Mouse (Mus musculus) liver, postnatal 0 days (tissue): ENCODE measurements around the gene Sh3bp4. TPM values are rescaled to one million over a fixed set of nuclear protein-coding genes. Genes with fewer than 3 reads are reported as not detected.

Experiments
- ATAC-seq: fragments of 200-750 bp; cut with Nextera tagmentation; 2 replicates; pipeline ENCODE4 v1.8.0; 2017; ENCODE audit warnings: mild to moderate bottlenecking, moderate library complexity
- DNase-seq: peaks from one replicate; pipeline ENCODE4 v3.0.0-alpha.2; 2016
- H3K27ac ChIP-seq: fragments of 300-500 bp; sonication (generic); 2 replicates; pipeline ENCODE4 v1.5.1; 2014; ENCODE audit warnings: antibody characterized with exemption, moderate library complexity, mild to moderate bottlenecking, low read depth
- H3K27me3 ChIP-seq: fragments of 300-500 bp; sonication (generic); 2 replicates; pipeline ENCODE4 v1.6.1; 2014; ENCODE audit warnings: low read length, control low read depth, mixed read lengths; ENCODE audit not compliant: insufficient read depth
- H3K36me3 ChIP-seq: fragments of 300-500 bp; sonication (generic); replicated peaks from 2 replicates; pipeline ENCODE4 v1.6.1; 2014; ENCODE audit warnings: mild to moderate bottlenecking, control low read depth, low read length, moderate library complexity, mixed read lengths; ENCODE audit not compliant: insufficient read depth
- H3K4me1 ChIP-seq: fragments of 300-500 bp; sonication (generic); 2 replicates; pipeline ENCODE4 v1.6.1; 2014; ENCODE audit warnings: antibody characterized with exemption, mild to moderate bottlenecking, control low read depth; ENCODE audit not compliant: insufficient read depth
- H3K4me2 ChIP-seq: fragments of 300-500 bp; sonication (generic); 2 replicates; pipeline ENCODE4 v1.6.1; 2014; ENCODE audit warnings: low read depth, mild to moderate bottlenecking, low read length, moderate library complexity, mixed read lengths
- H3K4me3 ChIP-seq: fragments of 300-500 bp; sonication (generic); 2 replicates; pipeline ENCODE4 v1.5.1; 2014; ENCODE audit warnings: low read depth, low read length
- H3K9ac ChIP-seq: fragments of 300-500 bp; sonication (generic); replicated peaks from 2 replicates; pipeline ENCODE4 v1.6.1; 2014; ENCODE audit warnings: mild to moderate bottlenecking, moderate library complexity
- H3K9me3 ChIP-seq: fragments of 300-500 bp; sonication (generic); 2 replicates; pipeline ENCODE4 v1.6.1; 2016; ENCODE audit warnings: mild to moderate bottlenecking, control low read depth, low read length, mixed read lengths
- CTCF ChIP-seq: sonication (generic); IDR thresholded peaks from 2 replicates; pipeline ENCODE4 v1.5.1; 2016; ENCODE audit warnings: antibody characterized with exemption, low read depth
- EP300 ChIP-seq: IDR thresholded peaks from 2 replicates; pipeline ENCODE4 v1.6.1; 2016; ENCODE audit warnings: antibody characterized with exemption, low read depth, mild to moderate bottlenecking
- WGBS: fragments of 180-500 bp; shearing (Covaris S2); extraction: QIAGEN DNeasy Blood & Tissue Kit; methylation state at CpG from one replicate; pipeline ENCODE4 v1.1.7; 2014; ENCODE audit not compliant: insufficient replicate concordance; 5-methylcytosine and 5-hydroxymethylcytosine counted together
- polyA plus RNA-seq: library from polyadenylated mRNA; unstranded; fragments of >200 nt; fragmentation: Nextera tagmentation; extraction: Ambion mirVana; gene quantifications from 2 replicates; pipeline ENCODE4 v1.2.1, GENCODE M21; 2015

Sh3bp4 gene
- polyA plus RNA-seq, 1 experiment from 2014 or later: 0.60 TPM

DNA sequence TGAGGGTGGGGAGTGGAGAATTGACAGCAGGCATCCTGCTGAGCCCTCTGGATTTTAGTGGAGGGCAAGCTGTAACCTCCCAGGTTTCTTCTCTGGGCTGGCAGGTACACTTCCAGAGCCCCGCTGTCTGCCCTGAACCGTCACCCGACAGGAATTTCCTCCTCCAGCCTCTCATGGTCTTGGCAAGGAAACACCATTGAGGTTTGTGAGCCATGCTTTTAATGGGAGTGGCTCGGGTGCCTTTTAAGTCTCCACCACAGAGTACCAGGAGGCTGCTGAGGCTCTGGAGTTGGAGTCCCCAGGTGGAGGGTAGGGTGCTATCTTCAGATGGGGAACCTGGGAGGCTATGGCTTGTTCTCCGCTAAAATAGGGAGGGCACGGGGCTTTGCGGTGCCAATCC is 53.9 kb downstream of the Sh3bp4 start:
- WGBS: 73% methylated on average over 7 of the region's 7 CpGs

DNA sequence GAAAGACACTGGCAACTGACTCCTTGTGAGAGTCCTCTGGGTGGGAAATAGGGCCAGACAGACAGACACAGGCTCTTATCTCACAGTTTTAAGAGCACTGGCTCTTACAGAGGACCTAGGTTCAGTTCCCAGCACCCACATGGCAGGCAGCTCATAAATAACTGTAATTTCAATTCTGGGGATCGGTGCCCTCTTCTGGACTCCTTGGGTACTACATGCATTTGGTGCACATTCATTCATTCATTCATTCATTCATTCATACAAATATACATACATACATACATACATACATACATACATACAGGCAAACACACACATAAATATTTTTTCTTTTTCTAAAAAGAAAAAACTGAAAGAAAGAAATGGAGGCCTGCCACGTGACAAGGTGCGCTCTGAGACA is 56.9 kb downstream of the Sh3bp4 start:
- 0 out of 2 replicates have a peak, but pooled peaks cover 2% of the 10 kb centered on the region for H3K9me3 ChIP-seq
- no peak for DNase-seq
- H3K27ac ChIP-seq: no peak overlapping the region
- H3K4me2 ChIP-seq: no peak overlapping the region
- no peaks in the 10 kb centered on the region for H3K27me3 ChIP-seq
- no peak for ATAC-seq
- H3K36me3 ChIP-seq: no peaks in the 10 kb centered on the region
- 96% methylated on average over 3 of the region's 3 CpGs for WGBS
- TF ChIP-seq EP300 (no peak), CTCF (peak; percentile 42)
- H3K9ac ChIP-seq: no peak overlapping the region
- H3K4me1 ChIP-seq: no peaks in the 10 kb centered on the region
- no peak overlapping the region for H3K4me3 ChIP-seq

More for the DNA sequence above, 53.9 kb downstream of the Sh3bp4 start:
- ATAC-seq (no peak), DNase-seq (no peak)
- no peak for TF ChIP-seq CTCF
- no peak for TF ChIP-seq EP300
- Histone ChIP-seq H3K4me1 (no peaks in the 10 kb centered on the region), H3K27ac (no peak overlapping the region), H3K9ac (no peak overlapping the region), H3K4me2 (no peak overlapping the region), H3K27me3 (no peaks in the 10 kb centered on the region), H3K9me3 (0 out of 2 replicates have a peak, but pooled peaks cover 2% of the 10 kb centered on the region), H3K36me3 (no peaks in the 10 kb centered on the region), H3K4me3 (no peak overlapping the region)

DNA sequence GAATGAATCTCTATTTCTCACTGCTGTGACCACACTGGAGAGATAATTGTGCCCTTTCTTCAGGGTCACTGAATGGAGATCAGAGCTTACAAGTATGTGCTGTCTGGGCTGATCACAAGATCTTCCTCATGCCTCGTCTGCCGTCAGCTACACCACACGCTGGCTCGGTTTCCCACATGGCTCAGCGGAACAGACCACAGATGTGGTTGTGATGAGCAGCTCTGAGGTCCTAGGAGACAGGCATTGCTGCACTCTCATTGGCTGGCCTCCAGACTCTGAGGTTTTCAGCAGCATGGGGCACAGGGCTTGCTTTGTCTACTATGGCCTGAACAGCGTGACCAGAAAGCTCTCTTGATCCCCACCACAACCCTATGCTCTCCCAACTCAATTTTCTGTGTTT is 60.2 kb downstream of the Sh3bp4 start:
- no peaks in the 10 kb centered on the region for H3K36me3 ChIP-seq
- WGBS: 60% methylated on average over 6 of the region's 6 CpGs
- no peak overlapping the region for H3K27ac ChIP-seq

DNA sequence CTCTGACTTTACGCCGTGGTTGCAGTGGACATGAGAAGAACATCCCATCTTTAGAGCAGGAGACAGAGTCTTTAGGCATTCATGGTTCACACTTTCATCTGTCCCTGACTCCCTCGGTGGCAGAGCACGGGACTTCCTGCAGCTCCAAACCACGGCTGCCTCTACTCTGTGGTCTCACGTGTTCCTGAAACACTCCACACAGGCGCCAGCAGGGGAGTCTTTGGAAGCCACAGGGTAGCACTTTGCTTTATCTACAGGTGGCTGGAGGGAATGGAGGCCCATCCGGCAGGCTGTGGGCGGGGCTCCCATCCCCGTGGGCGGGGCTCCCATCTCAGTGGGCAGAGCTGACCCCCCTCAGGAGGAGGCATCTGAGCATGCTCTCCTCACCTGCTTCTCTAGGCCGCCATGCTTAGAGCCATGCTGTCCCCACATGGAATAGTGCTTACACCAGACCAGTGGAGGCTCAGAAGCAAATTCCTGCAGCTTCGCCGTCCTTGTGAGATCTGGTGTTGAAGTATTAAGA is 60.9 kb downstream of the Sh3bp4 start:
- H3K4me1 ChIP-seq: no peaks in the 10 kb centered on the region
- DNase-seq (no peak), ATAC-seq (no peak)
- H3K9ac ChIP-seq: no peak overlapping the region
- no peak overlapping the region for H3K27ac ChIP-seq
- no peaks in the 10 kb centered on the region for H3K27me3 ChIP-seq
- no peaks in the 10 kb centered on the region for H3K36me3 ChIP-seq
- 0 out of 2 replicates have a peak, but pooled peaks cover 2% of the 10 kb centered on the region for H3K9me3 ChIP-seq
- TF ChIP-seq EP300 (no peak), CTCF (no peak)
- no peak overlapping the region for H3K4me3 ChIP-seq
- WGBS: 56% methylated on average over 14 of the region's 14 CpGs
- no peak overlapping the region for H3K4me2 ChIP-seq

More for the DNA sequence above, 60.2 kb downstream of the Sh3bp4 start:
- TF ChIP-seq CTCF (no peak), EP300 (no peak)
- no peaks in the 10 kb centered on the region for H3K4me1 ChIP-seq
- H3K4me2 ChIP-seq: no peak overlapping the region
- H3K4me3 ChIP-seq: no peak overlapping the region
- no peak overlapping the region for H3K9ac ChIP-seq
- DNase-seq: no peak
- H3K27me3 ChIP-seq: no peaks in the 10 kb centered on the region
- H3K9me3 ChIP-seq: 0 out of 2 replicates have a peak, but pooled peaks cover 2% of the 10 kb centered on the region
- ATAC-seq: no peak

DNA sequence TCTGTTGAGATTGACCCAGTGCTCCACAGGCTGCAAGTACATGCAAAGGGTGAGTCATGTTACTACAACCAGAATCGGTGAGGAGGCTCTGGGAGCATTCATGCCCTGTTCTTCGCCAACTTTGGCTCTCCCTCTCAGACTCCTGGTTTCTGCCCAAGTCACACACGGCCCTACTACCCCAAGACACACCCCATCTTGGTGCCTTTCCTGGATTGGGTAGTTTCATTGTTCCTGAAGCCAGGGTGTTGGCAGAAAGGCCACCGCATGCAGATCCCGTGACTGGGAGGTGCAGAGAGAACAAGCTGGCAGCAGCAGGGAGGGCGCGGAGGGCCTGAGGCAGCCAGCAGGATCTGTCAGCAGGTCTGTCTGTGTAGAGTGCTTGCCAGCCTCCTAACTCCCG is 61.5 kb downstream of the Sh3bp4 start:
- Histone ChIP-seq H3K27me3 (no peaks in the 10 kb centered on the region), H3K27ac (no peak overlapping the region), H3K4me3 (no peak overlapping the region), H3K4me1 (no peaks in the 10 kb centered on the region), H3K9ac (no peak overlapping the region), H3K9me3 (0 out of 2 replicates have a peak, but pooled peaks cover 2% of the 10 kb centered on the region), H3K36me3 (no peaks in the 10 kb centered on the region), H3K4me2 (no peak overlapping the region)
- ATAC-seq (no peak), DNase-seq (no peak)
- TF ChIP-seq CTCF (no peak), EP300 (no peak)
- WGBS: 77% methylated on average over 8 of the region's 8 CpGs

DNA sequence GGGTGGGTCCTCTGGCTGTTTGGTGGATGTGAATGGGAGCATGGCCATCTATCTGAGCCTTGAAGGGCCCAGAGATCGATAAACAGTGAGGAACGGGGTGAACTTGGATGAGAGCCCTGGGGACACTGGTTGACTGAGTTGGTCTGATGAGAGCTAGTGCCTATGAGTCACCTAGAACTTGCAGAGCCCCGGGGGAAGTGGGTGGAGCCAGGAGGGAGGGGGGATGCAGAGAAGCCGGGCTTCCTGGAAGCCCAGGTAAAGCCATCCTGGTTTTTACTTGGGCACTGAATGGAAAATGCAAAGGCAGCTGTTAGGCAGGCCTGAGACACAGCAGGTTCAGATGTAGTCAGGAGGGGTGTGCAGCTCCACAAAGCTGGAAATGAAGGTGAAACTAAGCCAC is 63.1 kb downstream of the Sh3bp4 start:
- 59% methylated on average over 4 of the region's 4 CpGs for WGBS
- Histone ChIP-seq H3K4me1 (no peaks in the 10 kb centered on the region), H3K4me3 (no peak overlapping the region), H3K27ac (no peak overlapping the region), H3K36me3 (no peaks in the 10 kb centered on the region), H3K27me3 (no peaks in the 10 kb centered on the region), H3K4me2 (no peak overlapping the region), H3K9ac (no peak overlapping the region), H3K9me3 (no peaks in the 10 kb centered on the region)
- no peak for TF ChIP-seq EP300
- TF ChIP-seq CTCF: no peak
- ATAC-seq: no peak
- DNase-seq: no peak

DNA sequence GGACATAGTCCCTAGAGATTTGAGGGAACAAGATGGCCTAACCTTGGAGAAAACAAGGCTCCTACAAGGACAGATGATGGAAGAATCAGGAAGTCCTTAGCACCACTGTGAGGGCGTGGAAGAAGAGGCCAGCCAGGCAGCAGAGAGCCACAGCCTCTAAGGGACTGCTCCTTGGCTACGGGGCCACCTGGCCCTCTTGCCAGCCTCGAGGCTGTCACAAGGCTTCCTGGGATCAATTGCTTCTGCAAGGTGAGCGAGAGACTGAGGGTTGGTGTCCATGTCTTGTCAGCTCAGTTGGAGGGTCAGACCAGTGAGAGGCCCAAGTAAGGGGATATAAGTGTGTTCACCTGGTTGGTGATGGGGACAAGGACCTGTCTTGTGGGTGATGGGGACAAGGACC is 63.5 kb downstream of the Sh3bp4 start:
- H3K4me1 ChIP-seq: no peaks in the 10 kb centered on the region
- H3K27ac ChIP-seq: no peak overlapping the region
- no peak overlapping the region for H3K4me3 ChIP-seq
- no peak for TF ChIP-seq EP300
- no peak for TF ChIP-seq CTCF
- no peaks in the 10 kb centered on the region for H3K36me3 ChIP-seq
- H3K9me3 ChIP-seq: no peaks in the 10 kb centered on the region
- no peak overlapping the region for H3K9ac ChIP-seq
- ATAC-seq (no peak), DNase-seq (no peak)
- H3K27me3 ChIP-seq: no peaks in the 10 kb centered on the region
- H3K4me2 ChIP-seq: no peak overlapping the region
- WGBS: 58% methylated on average over 4 of the region's 4 CpGs
